Mouse (Mus musculus) midbrain, embryonic 16.5 days (tissue): ENCODE results near the gene Gng12. TPM values are rescaled to one million over a fixed set of nuclear protein-coding genes. Genes with fewer than 3 reads are reported as not detected.
A peak's percentile ranks its signal among the peaks of the same experiment; 100 is the strongest.

Experiments
- ATAC-seq: fragments of 200-750 bp; cut with Nextera tagmentation; 2 replicates; pipeline ENCODE4 v1.8.0; 2017; ENCODE audit warnings: moderate TSS enrichment
- H3K27ac ChIP-seq: fragments of 300-500 bp; sonication (generic); 2 replicates; pipeline ENCODE4 v1.5.1; 2014; ENCODE audit warnings: mild to moderate bottlenecking, low read length, mixed read lengths
- H3K27me3 ChIP-seq: fragments of 300-500 bp; sonication (generic); 2 replicates; pipeline ENCODE4 v1.6.1; 2014; ENCODE audit warnings: low read depth, low read length, mixed read lengths; ENCODE audit not compliant: control insufficient read depth, insufficient read depth
- H3K36me3 ChIP-seq: fragments of 300-500 bp; sonication (generic); 2 replicates; pipeline ENCODE4 v1.6.1; 2014; ENCODE audit warnings: mild to moderate bottlenecking, low read length, moderate library complexity, mixed read lengths; ENCODE audit not compliant: control insufficient read depth, insufficient read depth
- H3K4me1 ChIP-seq: fragments of 300-500 bp; sonication (generic); 2 replicates; pipeline ENCODE4 v1.6.1; 2014; ENCODE audit warnings: mild to moderate bottlenecking, low read length, mixed read lengths; ENCODE audit not compliant: control insufficient read depth, insufficient read depth
- H3K4me2 ChIP-seq: fragments of 300-500 bp; sonication (generic); 2 replicates; pipeline ENCODE4 v1.6.1; 2014; ENCODE audit warnings: mild to moderate bottlenecking, low read length, mixed read lengths
- H3K4me3 ChIP-seq: fragments of 300-500 bp; sonication (generic); 2 replicates; pipeline ENCODE4 v1.5.1; 2014; ENCODE audit warnings: low read depth, mild to moderate bottlenecking, low read length, moderate library complexity, mixed read lengths
- H3K9ac ChIP-seq: fragments of 300-500 bp; sonication (generic); 2 replicates; pipeline ENCODE4 v1.6.1; 2014; ENCODE audit warnings: low read depth, low read length, mixed read lengths
- H3K9me3 ChIP-seq: fragments of 300-500 bp; sonication (generic); replicated peaks from 2 replicates; pipeline ENCODE4 v1.6.1; 2014; ENCODE audit warnings: mild to moderate bottlenecking, low read length, mixed read lengths; ENCODE audit not compliant: control insufficient read depth, poor library complexity, severe bottlenecking
- WGBS: fragments of 180-500 bp; shearing (Covaris S2); extraction: QIAGEN DNeasy Blood & Tissue Kit; methylation state at CpG from one replicate; pipeline ENCODE4 v1.1.7; 2014; 5-methylcytosine and 5-hydroxymethylcytosine counted together
- polyA plus RNA-seq: library from polyadenylated mRNA; unstranded; fragments of >200 nt; fragmentation: Nextera tagmentation; extraction: Ambion mirVana; gene quantifications from 2 replicates; pipeline ENCODE4 v1.2.1, GENCODE M21; 2015

The Gng12 gene
- polyA plus RNA-seq, 1 experiment from 2014 or later: 43.1 TPM

- Histone ChIP-seq H3K4me2 (no peak overlapping the region), H3K9ac (no peak overlapping the region), H3K36me3 (no peaks in the 10 kb centered on the region), H3K4me3 (no peak overlapping the region), H3K9me3 (no peaks in the 10 kb centered on the region), H3K4me1 (no peaks in the 10 kb centered on the region), H3K27me3 (no peaks in the 10 kb centered on the region), H3K27ac (no peak overlapping the region)
- WGBS: 24% methylated on average over 4 of the region's 4 CpGs
- no peak for ATAC-seq
Observed at GRCm38 (mm10) chr6:66926269-66926668, 30.1 kb downstream of the Gng12 start.

- H3K27ac ChIP-seq: no peak overlapping the region
- H3K4me3 ChIP-seq: no peak overlapping the region
- 79% methylated on average over 2 of the region's 2 CpGs for WGBS
- no peaks in the 10 kb centered on the region for H3K36me3 ChIP-seq
- no peak overlapping the region for H3K9ac ChIP-seq
- ATAC-seq: no peak
- H3K9me3 ChIP-seq: no peaks in the 10 kb centered on the region
- no peak overlapping the region for H3K4me2 ChIP-seq
- no peaks in the 10 kb centered on the region for H3K4me1 ChIP-seq
- no peaks in the 10 kb centered on the region for H3K27me3 ChIP-seq
Observed at GRCm38 (mm10) chr6:66928972-66929645, 32.9 kb downstream of the Gng12 start.

- Histone ChIP-seq H3K4me3 (no peak overlapping the region), H3K4me2 (no peak overlapping the region), H3K9me3 (no peaks in the 10 kb centered on the region), H3K9ac (no peak overlapping the region), H3K36me3 (no peaks in the 10 kb centered on the region), H3K4me1 (no peaks in the 10 kb centered on the region), H3K27ac (no peak overlapping the region), H3K27me3 (no peaks in the 10 kb centered on the region)
- ATAC-seq: no peak
- WGBS: 74% methylated on average over 7 of the region's 7 CpGs
Observed at GRCm38 (mm10) chr6:66929694-66930093, 33.5 kb downstream of the Gng12 start.

- H3K4me2 ChIP-seq: no peak overlapping the region
- no peaks in the 10 kb centered on the region for H3K36me3 ChIP-seq
- 69% methylated on average over 4 of the region's 4 CpGs for WGBS
- ATAC-seq: peak; percentile 73
- no peaks in the 10 kb centered on the region for H3K27me3 ChIP-seq
- no peaks in the 10 kb centered on the region for H3K4me1 ChIP-seq
- H3K9me3 ChIP-seq: no peaks in the 10 kb centered on the region
- H3K4me3 ChIP-seq: no peak overlapping the region
- no peak overlapping the region for H3K27ac ChIP-seq
- no peak overlapping the region for H3K9ac ChIP-seq
Observed at GRCm38 (mm10) chr6:66932206-66932819, 36.1 kb downstream of the Gng12 start.

- 80% methylated on average over 7 of the region's 7 CpGs for WGBS
- Histone ChIP-seq H3K27me3 (no peaks in the 10 kb centered on the region), H3K4me3 (no peak overlapping the region), H3K4me1 (peaks cover 4% of the 10 kb centered on the region; the same call in 1 of the 2 replicates), H3K9ac (no peak overlapping the region), H3K9me3 (no peaks in the 10 kb centered on the region), H3K36me3 (no peaks in the 10 kb centered on the region), H3K4me2 (no peak overlapping the region), H3K27ac (no peak overlapping the region)
- no peak for ATAC-seq
Observed at GRCm38 (mm10) chr6:66940656-66941235, 44.5 kb downstream of the Gng12 start.

- peaks cover 4% of the 10 kb centered on the region; the same call in 1 of the 2 replicates for H3K4me1 ChIP-seq
- no peak overlapping the region for H3K4me3 ChIP-seq
- no peak overlapping the region for H3K9ac ChIP-seq
- ATAC-seq: no peak
- 52% methylated on average over 6 of the region's 6 CpGs for WGBS
- no peaks in the 10 kb centered on the region for H3K27me3 ChIP-seq
- H3K9me3 ChIP-seq: no peaks in the 10 kb centered on the region
- H3K36me3 ChIP-seq: no peaks in the 10 kb centered on the region
- H3K27ac ChIP-seq: no peak overlapping the region
- no peak overlapping the region for H3K4me2 ChIP-seq
Observed at GRCm38 (mm10) chr6:66941792-66942191, 45.6 kb downstream of the Gng12 start.

GRCm38 (mm10) chr6:66942826-66943225 is 46.6 kb downstream of the Gng12 start:
- no peak for ATAC-seq
- 74% methylated on average over 4 of the region's 4 CpGs for WGBS
- no peak overlapping the region for H3K27ac ChIP-seq

GRCm38 (mm10) chr6:66943367-66944189 is 47.4 kb downstream of the Gng12 start:
- Histone ChIP-seq H3K4me1 (peaks cover 4% of the 10 kb centered on the region; the same call in 1 of the 2 replicates), H3K36me3 (no peaks in the 10 kb centered on the region), H3K9ac (no peak overlapping the region), H3K27ac (no peak overlapping the region), H3K4me2 (no peak overlapping the region), H3K4me3 (no peak overlapping the region), H3K9me3 (no peaks in the 10 kb centered on the region), H3K27me3 (no peaks in the 10 kb centered on the region)
- ATAC-seq: no peak
- WGBS: 22% methylated on average over 6 of the region's 6 CpGs

More at GRCm38 (mm10) chr6:66942826-66943225, 46.6 kb downstream of the Gng12 start:
- no peak overlapping the region for H3K9ac ChIP-seq
- H3K36me3 ChIP-seq: no peaks in the 10 kb centered on the region
- H3K4me2 ChIP-seq: no peak overlapping the region
- H3K9me3 ChIP-seq: no peaks in the 10 kb centered on the region
- H3K4me3 ChIP-seq: no peak overlapping the region
- no peaks in the 10 kb centered on the region for H3K27me3 ChIP-seq
- peaks cover 4% of the 10 kb centered on the region; the same call in 1 of the 2 replicates for H3K4me1 ChIP-seq
